Mouse (Mus musculus) brain, embryonic 14.5 days (tissue): ENCODE results near the gene Dact2.

ENCODE experiments used
- CTCF ChIP-seq: fragments of 200-500 bp; IDR thresholded peaks from 2 replicates; pipeline ENCODE4 v1.5.1; 2012; ENCODE audit warnings: inconsistent platforms, mild to moderate bottlenecking, moderate library complexity, borderline replicate concordance; ENCODE audit not compliant: insufficient read depth, insufficient read length; ENCODE audit errors: extremely low read depth
- POLR2A ChIP-seq: fragments of 200-500 bp; IDR thresholded peaks from 2 replicates; pipeline ENCODE4 v1.6.1; 2012; ENCODE audit warnings: mild to moderate bottlenecking, inconsistent platforms, borderline replicate concordance; ENCODE audit not compliant: poor library complexity, insufficient read depth, insufficient read length, severe bottlenecking; ENCODE audit errors: extremely low read depth

GRCm38 (mm10) chr17:14174401-14174800 is 29.7 kb downstream of the Dact2 start:
- TF ChIP-seq CTCF, result no peak
- TF ChIP-seq POLR2A, result no peak
